Mouse (Mus musculus) granulocyte monocyte progenitor cell, adult 5-6 weeks (primary cell): ENCODE data around the gene Zfp202. TPM values are rescaled to one million over a fixed set of nuclear protein-coding genes. Genes with fewer than 3 reads are reported as not detected.

Experiments
- ATAC-seq: replicated peaks from 2 replicates; pipeline ENCODE4 v1.8.0; 2016; ENCODE audit warnings: mild to moderate bottlenecking, moderate TSS enrichment, inconsistent platforms; ENCODE audit not compliant: poor library complexity, severe bottlenecking
- total RNA-seq, 2 experiments: library from RNA; stranded (forward) in 1 of 2; stranded (reverse) in 1 of 2; fragments of 200-712, 200-1000 nt in 1 of 2; fragments of >200 nt in 1 of 2; fragmentation: Nextera tagmentation in 1 of 2; gene quantifications; 2 replicates each; pipeline ENCODE4 v1.2.3; 2014 to 2017

Gene Zfp202
- total RNA-seq, 2 experiments from 2014 or later, result 4.5 to 4.8 TPM

GRCm38 (mm10) chr9:40239749-40240148 lies 47.6 kb downstream of the Zfp202 start:
- ATAC-seq, result no peak

DNA sequence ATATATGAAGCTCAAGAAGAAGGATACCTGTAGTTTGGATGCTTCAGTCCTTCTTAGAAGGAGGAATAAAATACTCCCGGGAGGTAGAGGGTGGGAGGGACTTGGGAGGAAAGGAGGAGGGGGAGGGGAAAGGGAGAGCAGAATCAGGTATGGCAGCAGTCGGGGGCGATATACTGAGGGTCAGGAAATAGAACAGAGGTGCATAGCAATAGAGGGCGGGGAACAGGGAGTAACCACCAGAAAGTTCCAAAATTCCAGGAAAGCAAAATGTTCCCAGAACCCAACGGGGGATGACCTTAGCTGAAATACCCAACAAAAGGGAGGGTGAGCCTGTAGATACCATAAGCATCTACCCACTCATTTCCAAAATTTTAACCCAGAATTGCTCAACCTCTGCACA lies 48.2 kb downstream of the Zfp202 start:
- no peak for ATAC-seq

DNA sequence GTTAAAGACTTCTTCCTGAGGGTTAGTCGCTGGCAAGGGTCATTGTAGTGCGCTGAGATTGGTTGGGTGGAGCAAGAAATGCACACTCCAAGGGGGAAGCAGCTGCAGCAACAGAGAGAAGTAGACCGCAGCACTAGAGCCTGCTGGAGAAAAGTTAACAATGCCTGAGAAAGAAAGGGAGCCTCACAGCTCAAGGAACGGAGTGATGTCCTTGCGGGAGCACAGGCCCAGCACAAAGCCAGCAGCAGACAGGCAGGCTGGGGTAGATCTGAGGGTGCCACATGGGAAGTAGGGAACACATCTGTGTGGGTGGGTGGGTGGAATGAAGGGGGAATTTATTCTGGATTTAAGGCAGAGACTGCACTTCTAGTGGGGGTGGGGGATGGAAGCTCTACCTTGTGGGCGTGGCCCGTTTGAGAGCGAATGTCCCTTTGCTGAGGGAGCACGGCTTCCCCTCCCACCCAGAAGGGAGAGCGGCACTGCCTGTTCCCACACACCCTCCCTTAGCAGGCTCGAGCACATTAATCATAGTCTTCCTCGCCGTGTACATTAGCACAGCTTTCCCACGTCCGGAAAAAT lies 49.2 kb downstream of the Zfp202 start:
- peak; percentile 66 for ATAC-seq

DNA sequence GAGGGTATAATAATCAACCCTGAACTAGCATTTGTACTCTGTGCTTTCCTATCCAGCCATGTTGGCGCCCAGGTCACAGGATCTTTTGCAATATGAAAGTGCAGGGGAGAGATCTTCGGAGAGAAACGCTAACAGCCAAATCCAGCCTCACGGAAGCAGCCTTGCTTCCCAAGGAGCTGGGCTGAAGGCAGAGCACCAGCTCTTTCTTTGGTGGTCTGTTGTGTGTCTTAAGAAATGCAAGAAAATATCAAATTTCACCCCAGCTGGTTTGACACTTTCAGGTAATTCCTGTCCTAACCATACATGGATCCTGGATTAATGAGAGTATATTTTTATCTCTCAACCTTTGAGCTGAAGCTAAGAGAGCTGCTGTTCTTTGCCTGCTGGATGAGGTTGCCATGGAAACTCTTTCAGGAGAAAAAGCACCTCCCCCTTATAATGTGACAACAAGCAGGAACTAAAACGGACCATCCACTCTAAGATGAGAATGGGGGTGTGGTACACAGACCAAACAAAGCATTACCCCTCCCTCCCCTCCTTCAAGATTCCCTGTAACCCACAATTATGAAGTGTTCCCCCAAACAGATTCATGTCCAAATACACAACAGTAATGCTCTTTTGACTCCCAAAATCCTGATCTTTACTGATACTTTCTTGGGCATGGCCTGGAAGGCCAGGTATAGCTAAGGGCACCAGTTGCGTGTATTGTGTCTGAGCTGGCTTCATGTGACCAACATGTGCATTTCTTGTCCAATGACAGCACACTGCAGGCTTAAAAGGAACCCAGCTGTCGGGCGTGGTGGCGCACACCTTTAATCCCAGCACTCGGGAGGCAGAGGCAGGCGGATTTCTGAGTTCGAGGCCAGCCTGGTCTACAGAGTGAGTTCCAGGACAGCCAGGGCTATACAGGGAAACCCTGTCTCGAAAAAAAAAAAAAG lies 50.1 kb downstream of the Zfp202 start:
- no peak; the same call in 1 of the 2 replicates for ATAC-seq

GRCm38 (mm10) chr9:40245466-40245865 lies 53.4 kb downstream of the Zfp202 start:
- ATAC-seq, result no peak

GRCm38 (mm10) chr9:40245974-40246665 lies 54.0 kb downstream of the Zfp202 start:
- ATAC-seq, result no peak

- no peak for ATAC-seq
Measured at GRCm38 (mm10) chr9:40246702-40247101, 54.6 kb downstream of the Zfp202 start.

DNA sequence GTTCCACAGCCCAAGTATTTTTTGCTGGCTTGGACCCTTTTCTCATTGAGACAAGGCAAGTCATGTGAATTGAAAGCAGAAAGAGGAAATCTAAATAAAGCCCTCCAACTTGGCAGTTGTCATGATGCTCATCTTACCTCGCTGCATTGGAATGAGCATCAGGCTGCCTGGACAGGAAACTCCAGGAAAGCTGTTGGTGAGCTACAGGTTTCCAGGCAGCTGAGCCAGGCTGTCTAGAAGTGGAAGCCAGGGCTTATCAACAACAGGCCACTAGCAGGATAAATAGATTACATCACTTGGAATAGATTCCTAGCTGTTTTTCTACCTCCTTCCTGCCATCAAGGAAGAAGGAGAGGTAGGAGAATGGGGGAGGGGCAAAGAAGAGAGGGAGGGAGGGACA lies 57.0 kb downstream of the Zfp202 start:
- ATAC-seq, result no peak

DNA sequence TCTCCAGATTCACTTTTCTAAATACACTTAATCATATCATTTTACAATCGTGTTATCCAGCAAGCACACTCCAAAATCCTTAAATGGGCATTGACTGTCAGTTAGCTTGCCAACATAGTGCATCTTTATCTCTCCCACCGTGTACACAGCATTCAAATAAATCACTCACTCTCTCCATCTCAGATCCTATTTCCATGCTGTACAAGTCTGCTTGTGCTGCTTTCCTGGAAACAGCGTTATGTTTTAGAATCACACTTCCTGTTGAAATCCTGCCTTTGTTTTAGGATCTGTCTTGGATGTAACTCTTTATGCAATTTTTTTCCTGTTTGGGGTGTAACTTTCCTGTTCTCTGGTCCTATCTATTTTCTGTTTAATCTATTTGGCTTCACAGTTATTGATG lies 60.3 kb downstream of the Zfp202 start:
- no peak for ATAC-seq

Other genes starting within 250 kb of the Zfp202 start
- gene Olfr975, start 240.3 kb upstream of the Zfp202 start, total RNA-seq (2014; fragmentation: Nextera tagmentation), result not detected in 2 replicates
- not detected in 2 replicates for gene Olfr975, start 240.3 kb upstream of the Zfp202 start, total RNA-seq (2017)
- not detected in 2 replicates for gene Olfr976, start 231.2 kb upstream of the Zfp202 start, total RNA-seq (2014; fragmentation: Nextera tagmentation)
- not detected in 2 replicates for gene Olfr976, start 231.2 kb upstream of the Zfp202 start, total RNA-seq (2017)
- not detected in 2 replicates for gene Olfr978, start 200.2 kb upstream of the Zfp202 start, total RNA-seq (2014; fragmentation: Nextera tagmentation)
- not detected in 2 replicates for gene Olfr978, start 200.2 kb upstream of the Zfp202 start, total RNA-seq (2017)
- gene Olfr979, start 188.9 kb upstream of the Zfp202 start, total RNA-seq (2014; fragmentation: Nextera tagmentation), result not detected in 2 replicates
- gene Olfr979, start 188.9 kb upstream of the Zfp202 start, total RNA-seq (2017), result not detected in 2 replicates
- not detected in 2 replicates for gene Olfr980, start 182.7 kb upstream of the Zfp202 start, total RNA-seq (2014; fragmentation: Nextera tagmentation)
- gene Olfr980, start 182.7 kb upstream of the Zfp202 start, total RNA-seq (2017), result not detected in 2 replicates
- not detected in 2 replicates for gene Olfr981, start 170.9 kb upstream of the Zfp202 start, total RNA-seq (2014; fragmentation: Nextera tagmentation)
- not detected in 2 replicates for gene Olfr981, start 170.9 kb upstream of the Zfp202 start, total RNA-seq (2017)
- not detected in 2 replicates for gene Olfr982, start 118.5 kb upstream of the Zfp202 start, total RNA-seq (2014; fragmentation: Nextera tagmentation)
- not detected in 2 replicates for gene Olfr982, start 118.5 kb upstream of the Zfp202 start, total RNA-seq (2017)
- not detected in 2 replicates for gene Olfr983, start 98.7 kb upstream of the Zfp202 start, total RNA-seq (2014; fragmentation: Nextera tagmentation)
- not detected in 2 replicates for gene Olfr983, start 98.7 kb upstream of the Zfp202 start, total RNA-seq (2017)
- gene Olfr984, start 78.1 kb upstream of the Zfp202 start, total RNA-seq (2014; fragmentation: Nextera tagmentation), result not detected in 2 replicates
- gene Olfr984, start 78.1 kb upstream of the Zfp202 start, total RNA-seq (2017), result not detected in 2 replicates
- gene Olfr985, start 62.1 kb upstream of the Zfp202 start, total RNA-seq (2014; fragmentation: Nextera tagmentation), result not detected in 2 replicates
- not detected in 2 replicates for gene Olfr985, start 62.1 kb upstream of the Zfp202 start, total RNA-seq (2017)
- not detected in 2 replicates for gene Tmem225, start 44.2 kb upstream of the Zfp202 start, total RNA-seq (2014; fragmentation: Nextera tagmentation)
- gene Tmem225, start 44.2 kb upstream of the Zfp202 start, total RNA-seq (2017), result not detected in 2 replicates
- gene Olfr986, start 11.4 kb upstream of the Zfp202 start, total RNA-seq (2014; fragmentation: Nextera tagmentation), result not detected in 2 replicates
- gene Olfr986, start 11.4 kb upstream of the Zfp202 start, total RNA-seq (2017), result not detected in 2 replicates
- 2.6 TPM in 1 of 2 replicates, not detected in the other for gene Scn3b, start 76.9 kb downstream of the Zfp202 start, total RNA-seq (2014; fragmentation: Nextera tagmentation)
- not detected in 2 replicates for gene Scn3b, start 76.9 kb downstream of the Zfp202 start, total RNA-seq (2017)